Mouse (Mus musculus) testis, postnatal 10 days (tissue): ENCODE measurements around the gene Pabpn1.

Experiments used
- DNase-seq: peaks from one replicate; pipeline ENCODE4 v3.0.0; 2021; ENCODE audit warnings: low spot score

Pabpn1 gene

GRCm38 (mm10) chr14:54893651-54894181 is 1.4 kb downstream of the Pabpn1 start:
- DNase-seq, result peak; percentile 94

GRCm38 (mm10) chr14:54894296-54895151 is 2.2 kb downstream of the Pabpn1 start:
- peak; percentile 82 for DNase-seq

- DNase-seq, result peak; percentile 71
Observed at GRCm38 (mm10) chr14:54897445-54897844, 5.1 kb downstream of the Pabpn1 start.

GRCm38 (mm10) chr14:54900383-54900782 is 8.1 kb downstream of the Pabpn1 start:
- DNase-seq, result peak; percentile 70

GRCm38 (mm10) chr14:54903641-54904040 is 11.3 kb downstream of the Pabpn1 start:
- no peak for DNase-seq

GRCm38 (mm10) chr14:54908682-54909081 is 16.4 kb downstream of the Pabpn1 start:
- no peak for DNase-seq

GRCm38 (mm10) chr14:54912109-54912850 is 20.0 kb downstream of the Pabpn1 start:
- DNase-seq, result peak; percentile 68

GRCm38 (mm10) chr14:54912886-54913285 is 20.6 kb downstream of the Pabpn1 start, which contains the start of gene Slc22a17:
Slc22a17 (minus strand) TSS chr14:54913132.
- DNase-seq, result peak; percentile 81

- no peak for DNase-seq
Observed at GRCm38 (mm10) chr14:54913343-54913742, 21.0 kb downstream of the Pabpn1 start.

- DNase-seq, result no peak
Observed at GRCm38 (mm10) chr14:54920076-54920685, 27.9 kb downstream of the Pabpn1 start.

GRCm38 (mm10) chr14:54924641-54925348 is 32.5 kb downstream of the Pabpn1 start:
- DNase-seq, result peak; percentile 63

- DNase-seq, result peak; percentile 74
Observed at GRCm38 (mm10) chr14:54925349-54926342, 33.3 kb downstream of the Pabpn1 start, which contains the start of gene Efs. Efs (minus strand) TSS chr14:54926126.

- peak; percentile 82 for DNase-seq
Observed at GRCm38 (mm10) chr14:54926401-54927158, 34.3 kb downstream of the Pabpn1 start.

GRCm38 (mm10) chr14:54927296-54927695 is 35.0 kb downstream of the Pabpn1 start:
- no peak for DNase-seq

- DNase-seq, result no peak
Observed at GRCm38 (mm10) chr14:54929801-54930200, 37.5 kb downstream of the Pabpn1 start.

GRCm38 (mm10) chr14:54930431-54930830 is 38.1 kb downstream of the Pabpn1 start:
- no peak for DNase-seq

- no peak for DNase-seq
Observed at GRCm38 (mm10) chr14:54932645-54933150, 40.4 kb downstream of the Pabpn1 start, which contains the start of gene Il25. Il25 (plus strand) TSS chr14:54932695.

- no peak for DNase-seq
Observed at GRCm38 (mm10) chr14:54935904-54936830, 43.9 kb downstream of the Pabpn1 start, which contains the start of gene Cmtm5. Cmtm5 (plus strand) TSS chr14:54936261.
